Mouse (Mus musculus) G1E (cell line): Measurements from ENCODE around the gene Minos1.

Experiments
- CTCF ChIP-seq: IDR thresholded peaks from 2 replicates; pipeline ENCODE4 v1.5.1; 2012; ENCODE audit warnings: low read depth, low read length, inconsistent platforms, mixed read lengths
- GATA1 ChIP-seq: IDR thresholded peaks from 2 replicates; pipeline ENCODE4 v1.6.1; 2012; ENCODE audit warnings: borderline replicate concordance, low read length, inconsistent platforms, mixed read lengths
- GATA2 ChIP-seq: IDR thresholded peaks from 2 replicates; pipeline ENCODE4 v1.6.1; 2012; ENCODE audit warnings: low read depth, low read length, inconsistent platforms, borderline replicate concordance
- POLR2AphosphoS5 ChIP-seq: IDR thresholded peaks from 2 replicates; pipeline ENCODE4 v1.6.1; 2012; ENCODE audit warnings: low read depth, low read length, inconsistent platforms; ENCODE audit not compliant: insufficient replicate concordance
- TAL1 ChIP-seq: conservative IDR thresholded peaks from 2 replicates; pipeline ENCODE4 v1.6.1; 2012; ENCODE audit warnings: low read depth, low read length, inconsistent platforms, mixed read lengths

GRCm38 (mm10) chr4:139164082-139164481 is 33.2 kb upstream of the Minos1 start:
- TF ChIP-seq CTCF (no peak), TAL1 (no peak), POLR2AphosphoS5 (no peak), GATA1 (no peak), GATA2 (no peak)
